Mouse (Mus musculus) testis, adult 2 months (tissue): ENCODE data around the gene Misp.

Experiments used
- CTCF ChIP-seq: fragments of 200-500 bp; IDR thresholded peaks from 2 replicates; pipeline ENCODE4 v1.5.1; 2012; ENCODE audit warnings: low read depth, mild to moderate bottlenecking, inconsistent platforms, low read length, moderate library complexity; ENCODE audit not compliant: control insufficient read depth, insufficient read depth, insufficient replicate concordance
- POLR2A ChIP-seq: fragments of 200-500 bp; IDR thresholded peaks from 2 replicates; pipeline ENCODE4 v1.6.1; 2012; ENCODE audit warnings: low read depth, mild to moderate bottlenecking, inconsistent platforms, low read length, moderate library complexity; ENCODE audit not compliant: control insufficient read depth

DNA sequence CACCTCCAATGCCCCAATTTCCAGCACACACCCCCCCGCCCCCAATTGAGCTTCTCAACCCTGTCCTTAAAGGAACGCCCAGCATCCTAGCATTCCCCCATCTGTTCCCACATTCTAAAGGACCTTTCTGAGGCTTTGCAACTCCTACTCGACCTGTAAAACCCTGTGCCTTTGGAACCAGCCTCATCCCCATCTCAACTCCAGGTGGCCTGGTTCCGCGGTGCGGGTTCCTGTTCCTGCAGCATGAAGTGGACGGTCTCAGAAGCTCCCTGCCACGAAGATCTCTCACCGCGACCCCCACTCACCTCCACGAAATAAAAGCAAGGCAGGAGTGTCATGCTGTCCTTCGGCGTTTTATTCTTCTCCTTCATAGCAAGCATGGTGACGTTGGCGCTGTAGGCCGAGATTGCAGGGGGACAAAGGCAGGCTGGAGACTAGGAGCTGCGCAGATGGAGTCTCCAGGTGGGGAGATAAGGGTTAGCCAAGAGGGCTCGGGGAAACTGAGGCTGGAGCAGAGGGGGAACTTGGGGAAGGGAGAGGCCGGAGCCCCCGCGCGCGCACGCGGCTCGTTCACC is 53.0 kb downstream of the Misp start:
- TF ChIP-seq CTCF (no peak), POLR2A (no peak)
